Mouse (Mus musculus) myocyte (in vitro differentiated cells): ENCODE data around the gene Ugt1a10. TPM values are rescaled to one million over a fixed set of nuclear protein-coding genes. Genes with fewer than 3 reads are reported as not detected.
"Not testable (repeated sequence)": the region's sequence is repeated elsewhere in the genome, so short reads cannot be mapped to it uniquely, and the experiment has no call there.

ENCODE experiments used
- H3K27me3 ChIP-seq: one replicate; pipeline ENCODE4 v1.6.1; 2011; ENCODE audit not compliant: control insufficient read depth, insufficient read depth, insufficient read length
- H3K36me3 ChIP-seq: one replicate; pipeline ENCODE4 v1.6.1; 2011; ENCODE audit not compliant: control insufficient read depth, insufficient read depth
- H3K4me2 ChIP-seq: one replicate; pipeline ENCODE4 v1.6.1; 2011; ENCODE audit warnings: low read depth, control low read depth
- H3K4me3 ChIP-seq: one replicate; pipeline ENCODE4 v1.5.1; 2011; ENCODE audit warnings: mild to moderate bottlenecking, control low read depth, moderate library complexity
- H3K79me2 ChIP-seq: one replicate; pipeline ENCODE4 v1.6.1; 2011; ENCODE audit not compliant: control insufficient read depth, insufficient read depth
- H3ac ChIP-seq: one replicate; pipeline ENCODE4 v1.6.1; 2011; ENCODE audit not compliant: control insufficient read depth, insufficient read length
- CEBPB ChIP-seq: IDR thresholded peaks from 2 replicates; pipeline ENCODE4 v1.6.1; 2011; ENCODE audit warnings: mild to moderate bottlenecking, moderate library complexity; ENCODE audit not compliant: poor library complexity, insufficient read depth, severe bottlenecking
- E2F4 ChIP-seq: IDR thresholded peaks from one replicate; pipeline ENCODE4 v1.6.1; 2011; ENCODE audit warnings: mild to moderate bottlenecking, control low read depth, moderate library complexity; ENCODE audit not compliant: insufficient read depth
- MAX ChIP-seq: IDR thresholded peaks from one replicate; pipeline ENCODE4 v1.6.1; 2011; ENCODE audit warnings: low read depth, mild to moderate bottlenecking, control low read depth
- MYOD1 ChIP-seq, 3 experiments: IDR thresholded peaks; one replicate each; pipeline ENCODE4 v1.6.1; 2011; ENCODE audit warnings: control low read depth in 2 of 3, low read depth in 2 of 3, mild to moderate bottlenecking in 2 of 3, moderate library complexity in 1 of 3; ENCODE audit not compliant: insufficient read length in 2 of 3, control insufficient read depth in 1 of 3
- MYOG ChIP-seq, 3 experiments: IDR thresholded peaks; one replicate each; pipeline ENCODE4 v1.6.1; 2011; ENCODE audit warnings: control low read depth in 2 of 3, low read depth in 2 of 3, mild to moderate bottlenecking in 2 of 3; ENCODE audit not compliant: insufficient read length in 2 of 3, control insufficient read depth in 1 of 3, insufficient read depth in 1 of 3
- POLR2A ChIP-seq: IDR thresholded peaks from one replicate; pipeline ENCODE4 v1.6.1; 2011; ENCODE audit warnings: low read depth, mild to moderate bottlenecking, control low read depth, moderate library complexity; ENCODE audit not compliant: insufficient read length
- POLR2AphosphoS2 ChIP-seq: IDR thresholded peaks from one replicate; pipeline ENCODE4 v1.6.1; 2011; ENCODE audit warnings: low read depth, control low read depth; ENCODE audit not compliant: insufficient read length
- REST ChIP-seq: IDR thresholded peaks from one replicate; pipeline ENCODE4 v1.6.1; 2011; ENCODE audit warnings: mild to moderate bottlenecking, control low read depth, moderate library complexity; ENCODE audit not compliant: insufficient read depth, insufficient read length
- SRF ChIP-seq: IDR thresholded peaks from one replicate; pipeline ENCODE4 v1.6.1; 2011; ENCODE audit warnings: low read depth; ENCODE audit not compliant: control insufficient read depth, insufficient read length
- TCF12 ChIP-seq: IDR thresholded peaks from one replicate; pipeline ENCODE4 v1.6.1; 2011; ENCODE audit warnings: mild to moderate bottlenecking, control low read depth; ENCODE audit not compliant: poor library complexity, insufficient read depth, severe bottlenecking
- TCF3 ChIP-seq: IDR thresholded peaks from one replicate; pipeline ENCODE4 v1.6.1; 2011; ENCODE audit warnings: low read depth, control low read depth; ENCODE audit not compliant: insufficient read length
- USF1 ChIP-seq: IDR thresholded peaks from one replicate; pipeline ENCODE4 v1.6.1; 2011; ENCODE audit warnings: low read depth, mild to moderate bottlenecking, control low read depth, moderate library complexity
- polyA plus RNA-seq: library from polyadenylated mRNA; unstranded; fragments of >200 nt; fragmentation: generic; extraction: Trizol; gene quantifications from one replicate; pipeline ENCODE4 v1.2.1, GENCODE M21; 2012; ENCODE audit warnings: missing spikeins

The Ugt1a10 gene
- polyA plus RNA-seq, 1 experiment: not detected

- not testable (repeated sequence) for H3K4me3 ChIP-seq, H3ac ChIP-seq, H3K4me2 ChIP-seq, H3K36me3 ChIP-seq, H3K79me2 ChIP-seq, H3K27me3 ChIP-seq
Measured at GRCm38 (mm10) chr1:88103019-88103418, 47.8 kb downstream of the Ugt1a10 start, which contains the start of gene Ugt1a6b. Ugt1a6b (plus strand) TSS chr1:88103252.

GRCm38 (mm10) chr1:88103697-88104468, 48.7 kb downstream of the Ugt1a10 start:
- not testable (repeated sequence) for H3K4me2 ChIP-seq, H3K27me3 ChIP-seq, H3ac ChIP-seq, H3K4me3 ChIP-seq, H3K79me2 ChIP-seq, H3K36me3 ChIP-seq

GRCm38 (mm10) chr1:88104667-88105430, 49.7 kb downstream of the Ugt1a10 start:
- H3K4me2 ChIP-seq: no peak overlapping the region
- H3ac ChIP-seq: no peak overlapping the region
- no peaks in the 10 kb centered on the region for H3K36me3 ChIP-seq
- H3K27me3 ChIP-seq: no peaks in the 10 kb centered on the region
- TF ChIP-seq CEBPB (no peak), E2F4 (no peak), MAX (no peak), POLR2A (no peak), SRF (no peak), POLR2AphosphoS2 (no peak), REST (no peak), TCF12 (no peak), TCF3 (no peak), USF1 (no peak), MYOG (IDR thresholded peaks at IDR 0.05; ENCODE audit: control insufficient read depth in 1 of 3, insufficient read depth in 1 of 3, insufficient read length in 2 of 3, low read depth in 2 of 3) (no peak), MYOD1 (IDR thresholded peaks at IDR 0.05; ENCODE audit: control insufficient read depth in 1 of 3, insufficient read length in 2 of 3, low read depth in 2 of 3) (no peak)
- no peaks in the 10 kb centered on the region for H3K79me2 ChIP-seq
- no peak overlapping the region for H3K4me3 ChIP-seq

DNA sequence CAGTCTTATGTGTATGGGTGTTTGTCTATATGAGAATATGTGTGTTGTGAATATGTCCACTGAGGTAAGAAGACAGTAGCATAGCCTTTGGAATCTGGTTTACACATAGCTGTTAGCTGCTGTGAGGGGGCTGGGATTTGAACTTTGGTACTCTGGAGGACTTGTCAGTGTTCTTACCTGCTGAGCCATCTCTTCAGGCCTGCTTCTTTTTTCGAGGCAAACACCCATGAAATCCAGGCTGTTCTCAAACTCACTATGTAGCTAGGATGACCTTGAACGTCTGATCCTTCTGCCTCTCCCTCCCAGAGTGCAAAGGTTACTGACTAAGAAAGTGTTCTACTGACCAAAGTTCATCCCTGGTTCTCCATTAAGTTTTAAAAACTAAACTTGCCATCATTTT, 50.5 kb downstream of the Ugt1a10 start:
- no peaks in the 10 kb centered on the region for H3K36me3 ChIP-seq
- no peak overlapping the region for H3K4me3 ChIP-seq
- TF ChIP-seq SRF: no peak
- TF ChIP-seq TCF12: no peak
- TF ChIP-seq REST: no peak
- TF ChIP-seq MYOG (IDR thresholded peaks at IDR 0.05; ENCODE audit: control insufficient read depth in 1 of 3, insufficient read depth in 1 of 3, insufficient read length in 2 of 3, low read depth in 2 of 3): no peak
- TF ChIP-seq POLR2AphosphoS2: no peak
- H3K27me3 ChIP-seq: no peaks in the 10 kb centered on the region
- no peak overlapping the region for H3K4me2 ChIP-seq
- H3K79me2 ChIP-seq: no peaks in the 10 kb centered on the region
- H3ac ChIP-seq: no peak overlapping the region

GRCm38 (mm10) chr1:88109027-88109557, 53.9 kb downstream of the Ugt1a10 start:
- not testable (repeated sequence) for H3K79me2 ChIP-seq, H3K27me3 ChIP-seq, H3K36me3 ChIP-seq, H3ac ChIP-seq, H3K4me2 ChIP-seq, H3K4me3 ChIP-seq

DNA sequence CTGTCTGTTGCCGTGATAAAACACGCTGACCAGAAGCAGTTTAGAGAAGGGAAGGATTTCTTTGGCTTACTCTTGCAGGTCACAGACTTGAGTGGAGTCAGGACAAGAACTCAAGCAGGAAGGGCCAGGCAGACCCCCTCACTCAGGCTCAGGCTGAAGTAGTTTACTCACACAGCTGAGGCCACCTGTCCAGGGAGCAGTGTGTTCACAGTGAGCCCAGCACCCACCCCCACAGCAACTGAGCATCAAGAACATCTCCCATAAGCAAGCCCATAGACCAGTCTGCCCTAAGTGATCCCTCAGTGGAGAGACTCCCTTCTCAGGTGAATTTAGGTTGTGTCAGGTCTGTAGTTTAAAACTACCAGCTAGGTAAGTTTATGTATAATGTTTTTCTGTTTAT, 54.4 kb downstream of the Ugt1a10 start:
- not testable (repeated sequence) for H3ac ChIP-seq, H3K27me3 ChIP-seq, H3K36me3 ChIP-seq, H3K4me2 ChIP-seq, H3K79me2 ChIP-seq, H3K4me3 ChIP-seq

- H3K27me3 ChIP-seq, H3ac ChIP-seq, H3K79me2 ChIP-seq, H3K36me3 ChIP-seq, H3K4me3 ChIP-seq, H3K4me2 ChIP-seq: not testable (repeated sequence)
Measured at GRCm38 (mm10) chr1:88112769-88113168, 57.6 kb downstream of the Ugt1a10 start.

DNA sequence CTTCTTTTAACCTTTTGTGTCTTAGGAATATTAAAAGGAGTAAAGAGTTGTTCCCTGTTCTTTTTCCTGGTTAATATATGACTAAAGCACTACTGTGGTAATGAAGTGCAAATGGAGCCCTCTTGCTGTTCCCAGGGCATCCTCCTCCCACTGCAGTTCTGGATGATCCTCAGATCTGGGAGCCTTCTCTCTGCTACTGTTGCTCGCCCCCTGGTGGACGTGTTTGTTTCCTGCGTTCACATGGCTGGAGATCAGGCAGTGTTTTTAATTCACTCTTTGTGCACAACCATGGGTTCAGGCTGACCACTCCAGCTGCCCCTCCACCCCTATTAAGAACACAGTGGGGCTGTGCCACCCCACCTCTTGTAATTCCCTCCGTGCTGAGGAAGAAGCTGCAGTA, 65.4 kb downstream of the Ugt1a10 start:
- not testable (repeated sequence) for H3ac ChIP-seq, H3K4me3 ChIP-seq

DNA sequence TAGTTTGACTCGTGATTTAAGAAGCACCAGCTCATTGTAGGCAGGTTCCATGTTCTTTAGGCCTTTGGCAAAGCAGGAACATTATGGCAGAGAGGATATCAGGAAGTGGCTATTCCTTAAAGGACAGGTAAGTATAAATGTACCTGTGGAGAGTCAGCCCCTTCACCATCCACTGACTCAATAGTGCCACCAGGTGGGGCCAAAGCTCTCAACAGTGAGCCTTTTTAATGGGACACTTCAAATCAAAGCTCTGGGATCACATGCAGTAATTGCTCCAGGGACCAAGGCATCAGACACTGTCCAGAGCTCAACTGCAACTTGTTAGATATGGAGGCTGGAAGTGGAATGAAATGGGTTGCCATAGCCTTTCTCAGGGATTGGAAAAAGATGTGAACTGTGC, 66.3 kb downstream of the Ugt1a10 start:
- not testable (repeated sequence) for H3K36me3 ChIP-seq, H3ac ChIP-seq, H3K79me2 ChIP-seq, H3K4me2 ChIP-seq, H3K27me3 ChIP-seq, H3K4me3 ChIP-seq

More for the DNA sequence above, 65.4 kb downstream of the Ugt1a10 start:
- not testable (repeated sequence) for H3K79me2 ChIP-seq, H3K27me3 ChIP-seq, H3K4me2 ChIP-seq, H3K36me3 ChIP-seq
